ENCODE assay signal across 19 mouse cellular contexts in genomic region chr8:122312553-122312952, GRCm38 (mm10). TPM values are rescaled to one million over a fixed set of nuclear protein-coding genes. Genes with fewer than 3 reads are reported as not detected.
DNase-seq lines count a peak whose midpoint lies in the region; ATAC-seq and TF ChIP-seq lines count a peak whose summit lies in the region.
"Had no signal": no experiment of that assay in that cellular context is flagged by ENCODE, and none has a peak within 500 bp of the region (broad histone marks: within the 10 kb centered on the region; RNA-seq: fewer than 3 reads in every experiment).

No protein-coding gene starts in this region.

- no peak for DNase-seq in heart, embryonic 10.5 days (ENCODE audit: low spot score)
- no peak for DNase-seq in heart, adult 8-10 months (ENCODE audit: low spot score)
- DNase-seq in midbrain, embryonic 10.5 days (ENCODE audit: low spot score), result no peak
- DNase-seq in midbrain, embryonic 11.5 days (ENCODE audit: low spot score, missing footprints), result no peak
- DNase-seq in liver, embryonic 14.5 days (ENCODE audit: low read depth in 3 of 3, low spot score in 3 of 3), result no peak
- no peak for DNase-seq in layer of hippocampus, adult 18-20 months (ENCODE audit: low spot score in 2 of 2)
- DNase-seq: cerebellum, postnatal 25 days; kidney, postnatal 4 days; thymus, postnatal 14 days had no signal

- 47% methylated on average over 2 of the region's 2 CpGs for WGBS in heart, embryonic 10.5 days
- WGBS in midbrain, embryonic 10.5 days, result 88% methylated on average over 2 of the region's 2 CpGs
- WGBS in midbrain, embryonic 11.5 days, result 73% methylated on average over 2 of the region's 2 CpGs
- 39% methylated on average over 2 of the region's 2 CpGs for WGBS in liver, embryonic 14.5 days (ENCODE audit: insufficient replicate concordance)

- TF ChIP-seq CTCF in liver, embryonic 14.5 days (IDR thresholded peaks at IDR 0.05; ENCODE audit: low read depth), result no peak

- peak overlapping the region; percentile 81 for H3K27ac ChIP-seq in heart, embryonic 10.5 days
- H3K27ac ChIP-seq in midbrain, embryonic 10.5 days (replicated peaks), result peak overlapping the region; percentile 55
- no peak overlapping the region for H3K27ac ChIP-seq in midbrain, embryonic 11.5 days (ENCODE audit: low read depth, low read length)
- H3K27ac ChIP-seq in liver, embryonic 14.5 days, result peak overlapping the region; percentile 96
- H3K27ac ChIP-seq: embryonic facial prominence, embryonic 12.5 days; macrophage; neural tube, embryonic 15.5 days had no signal

- no peak overlapping the region; the same call in 1 of the 2 replicates for H3K4me3 ChIP-seq in heart, embryonic 10.5 days
- no peak overlapping the region for H3K4me3 ChIP-seq in midbrain, embryonic 10.5 days
- H3K4me3 ChIP-seq in midbrain, embryonic 11.5 days (ENCODE audit: low read depth, low read length), result no peak overlapping the region
- H3K4me3 ChIP-seq in liver, embryonic 14.5 days (ENCODE audit: insufficient read depth in 1 of 2, low read depth in 2 of 2, low read length in 2 of 2), result no peak overlapping the region
- H3K4me3 ChIP-seq: embryonic facial prominence, embryonic 12.5 days; neural tube, embryonic 15.5 days had no signal

- ATAC-seq in midbrain, embryonic 11.5 days (ENCODE audit: low FRiP score), result no peak
- ATAC-seq in liver, embryonic 14.5 days (ENCODE audit: insufficient read depth), result no peak
- ATAC-seq in activated CD4-positive, CD25-positive, alpha-beta regulatory T cell, adult 4 months, result no peak
- ATAC-seq: forebrain, embryonic 16.5 days; inflammation-experienced regulatory T-cells, adult 6 months; Patski had no signal

- H3K9ac ChIP-seq in midbrain, embryonic 11.5 days (ENCODE audit: low read length), result no peak overlapping the region
- H3K9ac ChIP-seq in liver, embryonic 14.5 days (replicated peaks), result peak overlapping the region; percentile 79
- H3K9ac ChIP-seq: embryonic facial prominence, embryonic 12.5 days; neural tube, embryonic 15.5 days had no signal

- no peak overlapping the region for H3K4me2 ChIP-seq in midbrain, embryonic 11.5 days
- H3K4me2 ChIP-seq in liver, embryonic 14.5 days (ENCODE audit: low read depth), result peak overlapping the region; percentile 40
- H3K4me2 ChIP-seq: embryonic facial prominence, embryonic 12.5 days; neural tube, embryonic 15.5 days had no signal

- H3K4me1 ChIP-seq in heart, embryonic 10.5 days, result peaks cover 100% of the 10 kb centered on the region
- H3K4me1 ChIP-seq in midbrain, embryonic 10.5 days, result peaks cover 37% of the 10 kb centered on the region
- no peaks in the 10 kb centered on the region; the same call in 1 of the 2 replicates for H3K4me1 ChIP-seq in midbrain, embryonic 11.5 days (ENCODE audit: control insufficient read depth, insufficient read depth, low read length)
- peaks cover 96 to 98% of the 10 kb centered on the region in 2 experiments for H3K4me1 ChIP-seq in liver, embryonic 14.5 days (replicated peaks; ENCODE audit: control insufficient read depth in 2 of 2, insufficient read depth in 2 of 2, low read length in 1 of 2)
- H3K4me1 ChIP-seq: embryonic facial prominence, embryonic 12.5 days had no signal

- H3K27me3 ChIP-seq in heart, embryonic 10.5 days (ENCODE audit: insufficient read depth, poor library complexity, severe bottlenecking), result no peaks in the 10 kb centered on the region
- H3K27me3 ChIP-seq in midbrain, embryonic 10.5 days (ENCODE audit: low read depth, poor library complexity, severe bottlenecking), result no peaks in the 10 kb centered on the region
- H3K27me3 ChIP-seq in midbrain, embryonic 11.5 days (ENCODE audit: control insufficient read depth, insufficient read depth, low read length), result no peaks in the 10 kb centered on the region
- no peaks in the 10 kb centered on the region for H3K27me3 ChIP-seq in liver, embryonic 14.5 days (ENCODE audit: control insufficient read depth, insufficient read depth, low read length)
- H3K27me3 ChIP-seq: embryonic facial prominence, embryonic 12.5 days; neural tube, embryonic 15.5 days; Patski had no signal

- no peak for TF ChIP-seq EP300 in liver, embryonic 14.5 days (IDR thresholded peaks at IDR 0.05; ENCODE audit: low read depth)

- H3K9me3 ChIP-seq in heart, embryonic 10.5 days, result no peaks in the 10 kb centered on the region
- no peaks in the 10 kb centered on the region for H3K9me3 ChIP-seq in midbrain, embryonic 10.5 days (replicated peaks)
- H3K9me3 ChIP-seq in midbrain, embryonic 11.5 days (ENCODE audit: control insufficient read depth, low read length), result no peaks in the 10 kb centered on the region
- H3K9me3 ChIP-seq in liver, embryonic 14.5 days (ENCODE audit: control insufficient read depth, low read length), result no peaks in the 10 kb centered on the region
- H3K9me3 ChIP-seq: embryonic facial prominence, embryonic 12.5 days; neural tube, embryonic 15.5 days had no signal

- peaks cover 67% of the 10 kb centered on the region for H3K36me3 ChIP-seq in heart, embryonic 10.5 days
- H3K36me3 ChIP-seq in midbrain, embryonic 10.5 days, result 0 out of 2 replicates have a peak, but pooled peaks cover 2% of the 10 kb centered on the region
- no peaks in the 10 kb centered on the region for H3K36me3 ChIP-seq in midbrain, embryonic 11.5 days (ENCODE audit: control insufficient read depth, insufficient read depth, low read length)
- peaks cover 91% of the 10 kb centered on the region for H3K36me3 ChIP-seq in liver, embryonic 14.5 days (replicated peaks; ENCODE audit: control insufficient read depth, insufficient read depth, low read depth)
- H3K36me3 ChIP-seq: embryonic facial prominence, embryonic 12.5 days; neural tube, embryonic 15.5 days had no signal

RNA-seq across cellular contexts. Expression of gene Zfpm1, which starts 30.6 kb away (rescaled TPM):
- polyA plus RNA-seq in heart, embryonic 10.5 days (2016; fragmentation: Nextera tagmentation; extraction: Ambion mirVana), result 5.7 and 12.8 TPM in 2 replicates
- total RNA-seq in heart, adult 8-10 months (2022), result 10 to 100 TPM; 18.1 to 23.2 (median 21.3) TPM
- 1.3 and 1.5 TPM in 2 replicates for polyA plus RNA-seq in midbrain, embryonic 10.5 days (2016; fragmentation: Nextera tagmentation; extraction: Ambion mirVana)
- polyA plus RNA-seq in midbrain, embryonic 11.5 days (2014; fragmentation: Nextera tagmentation; extraction: Ambion mirVana), result 1.6 and 1.8 TPM in 2 replicates
- 69.6 and 80.3 TPM in 2 replicates for polyA plus RNA-seq in liver, embryonic 14.5 days (2012; rRNA removed)
- 13.3 and 16.2 TPM in 2 replicates for polyA plus RNA-seq in liver, embryonic 14.5 days (2014; fragmentation: Nextera tagmentation; extraction: Ambion mirVana)
- total RNA-seq in layer of hippocampus, adult 18-20 months (2021), result 10 to 100 TPM; 43.7 to 52.2 TPM
- 1 to 10 TPM; 1.7 to 2.2 TPM for polyA plus RNA-seq in activated CD4-positive, CD25-positive, alpha-beta regulatory T cell, adult 4 months (2017; shearing (Covaris generic))

RNA-seq across cellular contexts. Expression of gene Trhr2, which starts 48.0 kb away (rescaled TPM):
- not detected in 2 replicates for polyA plus RNA-seq in heart, embryonic 10.5 days (2016; fragmentation: Nextera tagmentation; extraction: Ambion mirVana)
- total RNA-seq in heart, adult 8-10 months (2022), result not detected
- polyA plus RNA-seq in midbrain, embryonic 10.5 days (2016; fragmentation: Nextera tagmentation; extraction: Ambion mirVana), result not detected in 2 replicates
- polyA plus RNA-seq in midbrain, embryonic 11.5 days (2014; fragmentation: Nextera tagmentation; extraction: Ambion mirVana), result not detected in 2 replicates
- not detected in 2 replicates for polyA plus RNA-seq in liver, embryonic 14.5 days (2012; rRNA removed)
- not detected in 2 replicates for polyA plus RNA-seq in liver, embryonic 14.5 days (2014; fragmentation: Nextera tagmentation; extraction: Ambion mirVana)
- 1 to 10 TPM in 1 of 2 experiments, under 1 TPM in 1; 0.41 to 1.3 TPM for total RNA-seq in layer of hippocampus, adult 18-20 months (2021)
- not detected for polyA plus RNA-seq in activated CD4-positive, CD25-positive, alpha-beta regulatory T cell, adult 4 months (2017; shearing (Covaris generic))
- total RNA-seq: adrenal gland, adult 2 months; monocyte, adult 5-6 weeks had no signal
- polyA plus RNA-seq: adrenal gland, adult 2 months; forebrain, embryonic 16.5 days; heart, postnatal 0 days; inflammation-experienced regulatory T-cells, adult 6 months; macrophage had no signal
